Mouse (Mus musculus): Measurements from ENCODE around the gene Rbm47. TPM values are rescaled to one million over a fixed set of nuclear protein-coding genes. Genes with fewer than 3 reads are reported as not detected.
"Not testable (repeated sequence)": the region's sequence is repeated elsewhere in the genome, so short reads cannot be mapped to it uniquely, and the experiment has no call there.

Gene Rbm47
- polyA plus RNA-seq, 1 experiment from 2014 or later = 10.4 TPM

- H3K4me1 ChIP-seq (ENCODE audit: control insufficient read depth, insufficient read depth, low read length) = no peaks in the 10 kb centered on the region
- H3K9me3 ChIP-seq (ENCODE audit: control insufficient read depth, low read length) = no peaks in the 10 kb centered on the region
- WGBS = 53% methylated on average over 7 of the region's 7 CpGs
- no peak overlapping the region for H3K27ac ChIP-seq (replicated peaks; ENCODE audit: low read depth, low read length)
- no peak overlapping the region for H3K4me2 ChIP-seq (ENCODE audit: low read depth, low read length)
- ATAC-seq (ENCODE audit: low read depth) (peak; percentile 60; the same call in 1 of the 2 replicates), DNase-seq (ENCODE audit: low spot score) (peak; percentile 61)
- H3K36me3 ChIP-seq (ENCODE audit: control insufficient read depth, insufficient read depth, low read length) = no peaks in the 10 kb centered on the region
- no peak overlapping the region for H3K4me3 ChIP-seq (ENCODE audit: low read depth, low read length)
- no peak overlapping the region for H3K9ac ChIP-seq (ENCODE audit: low read depth, low read length)
- no peaks in the 10 kb centered on the region for H3K27me3 ChIP-seq (replicated peaks; ENCODE audit: control insufficient read depth, insufficient read depth, low read length)
These were observed 172.8 kb downstream of the Rbm47 start for GRCm38 (mm10) chr5:66000074-66000473.

GRCm38 (mm10) chr5:65999106-65999505, 173.8 kb downstream of the Rbm47 start:
- no peak overlapping the region for H3K9ac ChIP-seq (ENCODE audit: low read depth, low read length)
- H3K27ac ChIP-seq (replicated peaks; ENCODE audit: low read depth, low read length) = no peak overlapping the region
- H3K4me1 ChIP-seq (ENCODE audit: control insufficient read depth, insufficient read depth, low read length) = no peaks in the 10 kb centered on the region
- no peaks in the 10 kb centered on the region for H3K36me3 ChIP-seq (ENCODE audit: control insufficient read depth, insufficient read depth, low read length)
- DNase-seq (ENCODE audit: low spot score) (no peak), ATAC-seq (ENCODE audit: low read depth) (no peak)
- no peaks in the 10 kb centered on the region for H3K27me3 ChIP-seq (replicated peaks; ENCODE audit: control insufficient read depth, insufficient read depth, low read length)
- no peak overlapping the region for H3K4me2 ChIP-seq (ENCODE audit: low read depth, low read length)
- WGBS = 82% methylated on average over 7 of the region's 7 CpGs
- no peaks in the 10 kb centered on the region for H3K9me3 ChIP-seq (ENCODE audit: control insufficient read depth, low read length)
- no peak overlapping the region for H3K4me3 ChIP-seq (ENCODE audit: low read depth, low read length)

- ATAC-seq (ENCODE audit: low read depth) = no peak
- Histone ChIP-seq H3K9me3 (ENCODE audit: control insufficient read depth, low read length) (no peaks in the 10 kb centered on the region), H3K27ac (replicated peaks; ENCODE audit: low read depth, low read length) (no peak overlapping the region), H3K27me3 (replicated peaks; ENCODE audit: control insufficient read depth, insufficient read depth, low read length) (no peaks in the 10 kb centered on the region), H3K9ac (ENCODE audit: low read depth, low read length) (no peak overlapping the region), H3K4me2 (ENCODE audit: low read depth, low read length) (no peak overlapping the region), H3K4me3 (ENCODE audit: low read depth, low read length) (no peak overlapping the region), H3K36me3 (ENCODE audit: control insufficient read depth, insufficient read depth, low read length) (no peaks in the 10 kb centered on the region), H3K4me1 (ENCODE audit: control insufficient read depth, insufficient read depth, low read length) (no peaks in the 10 kb centered on the region)
- no peak for DNase-seq (ENCODE audit: low spot score)
These were observed 175.1 kb downstream of the Rbm47 start for GRCm38 (mm10) chr5:65997813-65998212.

GRCm38 (mm10) chr5:65994643-65995042, 178.3 kb downstream of the Rbm47 start:
- Histone ChIP-seq H3K4me3 (ENCODE audit: low read depth, low read length) (no peak overlapping the region), H3K27me3 (replicated peaks; ENCODE audit: control insufficient read depth, insufficient read depth, low read length) (no peaks in the 10 kb centered on the region), H3K36me3 (ENCODE audit: control insufficient read depth, insufficient read depth, low read length) (no peaks in the 10 kb centered on the region), H3K4me1 (ENCODE audit: control insufficient read depth, insufficient read depth, low read length) (no peaks in the 10 kb centered on the region), H3K27ac (replicated peaks; ENCODE audit: low read depth, low read length) (no peak overlapping the region), H3K4me2 (ENCODE audit: low read depth, low read length) (no peak overlapping the region), H3K9ac (ENCODE audit: low read depth, low read length) (no peak overlapping the region), H3K9me3 (ENCODE audit: control insufficient read depth, low read length) (no peaks in the 10 kb centered on the region)
- no peak for DNase-seq (ENCODE audit: low spot score)
- WGBS = 66% methylated on average over 6 of the region's 6 CpGs
- no peak for ATAC-seq (ENCODE audit: low read depth)

GRCm38 (mm10) chr5:65991191-65991590, 181.7 kb downstream of the Rbm47 start:
- H3K4me1 ChIP-seq (ENCODE audit: control insufficient read depth, insufficient read depth, low read length) = no peaks in the 10 kb centered on the region
- no peaks in the 10 kb centered on the region for H3K27me3 ChIP-seq (replicated peaks; ENCODE audit: control insufficient read depth, insufficient read depth, low read length)
- no peak for ATAC-seq (ENCODE audit: low read depth)
- no peak overlapping the region for H3K9ac ChIP-seq (ENCODE audit: low read depth, low read length)
- no peak for DNase-seq (ENCODE audit: low spot score)
- H3K9me3 ChIP-seq (ENCODE audit: control insufficient read depth, low read length) = no peaks in the 10 kb centered on the region
- no peak overlapping the region for H3K27ac ChIP-seq (replicated peaks; ENCODE audit: low read depth, low read length)
- no peak overlapping the region for H3K4me2 ChIP-seq (ENCODE audit: low read depth, low read length)
- 95% methylated on average over 2 of the region's 2 CpGs for WGBS
- H3K36me3 ChIP-seq (ENCODE audit: control insufficient read depth, insufficient read depth, low read length) = no peaks in the 10 kb centered on the region
- no peak overlapping the region for H3K4me3 ChIP-seq (ENCODE audit: low read depth, low read length)

GRCm38 (mm10) chr5:65987004-65987403, 185.9 kb downstream of the Rbm47 start:
- H3K4me2 ChIP-seq (ENCODE audit: low read depth, low read length); H3K9ac ChIP-seq (ENCODE audit: low read depth, low read length); H3K27ac ChIP-seq (replicated peaks; ENCODE audit: low read depth, low read length); H3K4me1 ChIP-seq (ENCODE audit: control insufficient read depth, insufficient read depth, low read length); DNase-seq (ENCODE audit: low spot score); H3K4me3 ChIP-seq (ENCODE audit: low read depth, low read length); ATAC-seq (ENCODE audit: low read depth); H3K36me3 ChIP-seq (ENCODE audit: control insufficient read depth, insufficient read depth, low read length); H3K27me3 ChIP-seq (replicated peaks; ENCODE audit: control insufficient read depth, insufficient read depth, low read length); H3K9me3 ChIP-seq (ENCODE audit: control insufficient read depth, low read length): not testable (repeated sequence)
- 70% methylated on average over 3 of the region's 3 CpGs for WGBS

- no peak overlapping the region for H3K27ac ChIP-seq (replicated peaks; ENCODE audit: low read depth, low read length)
- H3K9ac ChIP-seq (ENCODE audit: low read depth, low read length) = no peak overlapping the region
- H3K4me1 ChIP-seq (ENCODE audit: control insufficient read depth, insufficient read depth, low read length) = no peaks in the 10 kb centered on the region
- H3K36me3 ChIP-seq (ENCODE audit: control insufficient read depth, insufficient read depth, low read length) = no peaks in the 10 kb centered on the region
- no peaks in the 10 kb centered on the region for H3K9me3 ChIP-seq (ENCODE audit: control insufficient read depth, low read length)
- no peaks in the 10 kb centered on the region for H3K27me3 ChIP-seq (replicated peaks; ENCODE audit: control insufficient read depth, insufficient read depth, low read length)
- WGBS = 90% methylated on average over 5 of the region's 5 CpGs
- no peak for ATAC-seq (ENCODE audit: low read depth)
- no peak overlapping the region for H3K4me3 ChIP-seq (ENCODE audit: low read depth, low read length)
- no peak for DNase-seq (ENCODE audit: low spot score)
- no peak overlapping the region for H3K4me2 ChIP-seq (ENCODE audit: low read depth, low read length)
These were observed 186.5 kb downstream of the Rbm47 start for GRCm38 (mm10) chr5:65986426-65986825.

GRCm38 (mm10) chr5:65975731-65976130, 197.2 kb downstream of the Rbm47 start:
- Histone ChIP-seq H3K27me3 (replicated peaks; ENCODE audit: control insufficient read depth, insufficient read depth, low read length) (no peaks in the 10 kb centered on the region), H3K36me3 (ENCODE audit: control insufficient read depth, insufficient read depth, low read length) (no peaks in the 10 kb centered on the region), H3K9me3 (ENCODE audit: control insufficient read depth, low read length) (no peaks in the 10 kb centered on the region), H3K4me2 (ENCODE audit: low read depth, low read length) (no peak overlapping the region), H3K9ac (ENCODE audit: low read depth, low read length) (no peak overlapping the region), H3K4me3 (ENCODE audit: low read depth, low read length) (no peak overlapping the region), H3K27ac (replicated peaks; ENCODE audit: low read depth, low read length) (no peak overlapping the region), H3K4me1 (ENCODE audit: control insufficient read depth, insufficient read depth, low read length) (no peaks in the 10 kb centered on the region)
- ATAC-seq (ENCODE audit: low read depth) (no peak), DNase-seq (ENCODE audit: low spot score) (no peak)
- WGBS = 81% methylated on average over 10 of the region's 13 CpGs

GRCm38 (mm10) chr5:65973189-65973588, 199.7 kb downstream of the Rbm47 start:
- Histone ChIP-seq H3K27me3 (replicated peaks; ENCODE audit: control insufficient read depth, insufficient read depth, low read length) (no peaks in the 10 kb centered on the region), H3K4me1 (ENCODE audit: control insufficient read depth, insufficient read depth, low read length) (no peaks in the 10 kb centered on the region), H3K9me3 (ENCODE audit: control insufficient read depth, low read length) (no peaks in the 10 kb centered on the region), H3K9ac (ENCODE audit: low read depth, low read length) (no peak overlapping the region), H3K36me3 (ENCODE audit: control insufficient read depth, insufficient read depth, low read length) (no peaks in the 10 kb centered on the region), H3K4me3 (ENCODE audit: low read depth, low read length) (no peak overlapping the region), H3K27ac (replicated peaks; ENCODE audit: low read depth, low read length) (no peak overlapping the region), H3K4me2 (ENCODE audit: low read depth, low read length) (no peak overlapping the region)
- DNase-seq (ENCODE audit: low spot score) = no peak
- 70% methylated on average over 2 of the region's 2 CpGs for WGBS
- no peak for ATAC-seq (ENCODE audit: low read depth)
